Mouse (Mus musculus) thymus, adult 2 months (tissue): ENCODE measurements around the gene Srgap2.
"Not testable (repeated sequence)": the region's sequence is repeated elsewhere in the genome, so short reads cannot be mapped to it uniquely, and the experiment has no call there.

Source experiments
- CTCF ChIP-seq: fragments of 200-500 bp; IDR thresholded peaks from 2 replicates; pipeline ENCODE4 v1.5.1; 2012; ENCODE audit warnings: mild to moderate bottlenecking, control low read depth, low read length, moderate library complexity, borderline replicate concordance; ENCODE audit not compliant: control insufficient read depth, poor library complexity, insufficient read depth; ENCODE audit errors: extremely low read depth
- POLR2A ChIP-seq: fragments of 200-500 bp; IDR thresholded peaks from 2 replicates; pipeline ENCODE4 v1.6.1; 2012; ENCODE audit warnings: mild to moderate bottlenecking, low read length, control low read depth, moderate library complexity; ENCODE audit not compliant: control insufficient read depth, poor library complexity, insufficient read depth; ENCODE audit errors: extremely low read depth

DNA sequence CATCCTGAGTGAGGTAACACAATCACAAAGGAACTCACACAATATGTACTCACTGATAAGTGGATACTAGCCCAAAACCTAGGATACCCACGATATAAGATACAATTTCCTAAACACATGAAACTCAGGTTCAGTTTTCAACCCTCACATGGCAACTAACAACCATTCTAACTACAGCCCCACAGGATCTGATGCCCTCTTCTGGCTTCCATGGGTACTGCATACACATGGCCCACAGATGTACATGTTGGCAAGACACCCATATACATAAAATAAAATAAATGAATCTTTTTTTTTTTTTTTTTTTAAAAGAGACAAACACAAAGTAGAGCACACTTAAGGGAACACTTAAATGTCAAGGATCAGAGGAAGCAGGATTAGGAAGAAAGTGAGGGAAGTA, 198.1 kb downstream of the Srgap2 start:
- TF ChIP-seq POLR2A, CTCF: not testable (repeated sequence)
